Mouse (Mus musculus) midbrain, embryonic 13.5 days (tissue): ENCODE data around the gene Chid1. TPM values are rescaled to one million over a fixed set of nuclear protein-coding genes. Genes with fewer than 3 reads are reported as not detected.

Source experiments
- ATAC-seq: fragments of 200-750 bp; cut with Nextera tagmentation; 2 replicates; pipeline ENCODE4 v1.8.0; 2017; ENCODE audit warnings: mild to moderate bottlenecking, moderate TSS enrichment, moderate library complexity
- H3K27ac ChIP-seq: fragments of 300-500 bp; sonication (generic); 2 replicates; pipeline ENCODE4 v1.5.1; 2015; ENCODE audit warnings: inconsistent platforms, mild to moderate bottlenecking, moderate library complexity
- H3K27me3 ChIP-seq: fragments of 300-500 bp; sonication (generic); 2 replicates; pipeline ENCODE4 v1.6.1; 2015; ENCODE audit warnings: mild to moderate bottlenecking, inconsistent platforms
- H3K36me3 ChIP-seq: fragments of 300-500 bp; sonication (generic); 2 replicates; pipeline ENCODE4 v1.6.1; 2015; ENCODE audit warnings: mild to moderate bottlenecking, inconsistent platforms
- H3K4me1 ChIP-seq: fragments of 300-500 bp; sonication (generic); replicated peaks from 2 replicates; pipeline ENCODE4 v1.6.1; 2015; ENCODE audit warnings: inconsistent platforms
- H3K4me2 ChIP-seq: fragments of 300-500 bp; sonication (generic); replicated peaks from 2 replicates; pipeline ENCODE4 v1.6.1; 2015; ENCODE audit warnings: moderate library complexity, mild to moderate bottlenecking, inconsistent platforms
- H3K4me3 ChIP-seq: fragments of 300-500 bp; sonication (generic); replicated peaks from 2 replicates; pipeline ENCODE4 v1.5.1; 2015; ENCODE audit warnings: mild to moderate bottlenecking, inconsistent platforms
- H3K9ac ChIP-seq: fragments of 300-500 bp; sonication (generic); replicated peaks from 2 replicates; pipeline ENCODE4 v1.6.1; 2015; ENCODE audit warnings: mild to moderate bottlenecking, inconsistent platforms
- H3K9me3 ChIP-seq: fragments of 300-500 bp; sonication (generic); 2 replicates; pipeline ENCODE4 v1.6.1; 2016; ENCODE audit warnings: mild to moderate bottlenecking, inconsistent platforms
- WGBS: fragments of 180-500 bp; shearing (Covaris S2); methylation state at CpG from one replicate; pipeline ENCODE4 v1.1.7; 2015; 5-methylcytosine and 5-hydroxymethylcytosine counted together
- polyA plus RNA-seq: library from polyadenylated mRNA; unstranded; fragments of >200 nt; fragmentation: Nextera tagmentation; extraction: Ambion mirVana; gene quantifications from 2 replicates; pipeline ENCODE4 v1.2.1, GENCODE M21; 2015

Gene Chid1
- polyA plus RNA-seq, 1 experiment from 2014 or later, result 31.7 TPM

DNA sequence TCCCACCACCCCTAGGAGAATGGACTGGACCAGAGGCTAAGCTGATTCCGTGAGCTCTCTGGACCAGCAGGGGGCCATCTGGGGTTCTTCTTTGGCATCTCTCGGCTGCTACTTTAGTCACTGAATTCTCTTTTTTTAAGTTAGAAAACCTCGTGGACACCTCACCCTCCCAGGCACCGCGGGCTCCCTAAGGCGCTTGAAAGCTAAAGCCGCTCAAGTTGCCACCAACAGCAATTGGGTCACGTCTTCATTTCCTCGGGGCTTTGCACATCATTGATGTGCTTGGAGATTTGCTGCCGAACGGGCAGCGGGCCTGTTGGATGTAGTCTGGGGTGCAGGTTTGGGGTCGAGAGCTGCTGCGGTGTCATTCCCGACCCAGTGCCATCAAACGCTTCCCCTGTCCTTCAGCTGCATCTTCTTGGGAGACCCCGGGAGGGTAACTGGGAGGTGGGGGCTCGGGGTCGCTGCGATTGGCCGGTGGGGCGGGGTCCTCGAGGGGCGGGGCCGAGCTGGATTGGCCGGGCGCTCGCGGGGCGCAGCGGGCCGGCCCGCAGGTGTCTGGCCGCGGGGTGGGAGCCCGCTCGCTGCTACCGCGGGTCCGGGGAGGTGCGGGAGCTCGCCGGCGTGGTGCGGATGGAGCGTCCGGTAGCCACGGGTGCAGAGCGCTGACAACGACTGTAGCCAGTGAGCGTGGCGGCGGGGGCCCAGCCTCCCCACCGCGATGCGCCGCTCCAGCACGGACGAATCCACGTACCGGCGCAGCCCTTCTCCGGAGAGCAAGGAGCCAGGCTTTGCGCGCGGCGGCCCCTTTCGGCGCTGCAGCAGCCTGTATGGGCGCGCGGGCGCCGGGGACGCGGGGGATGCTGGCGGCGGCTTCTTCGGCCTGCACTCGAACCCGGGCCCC lies 57.9 kb downstream of the Chid1 start:
- peak; percentile 73 for ATAC-seq
- WGBS, result under 1% methylated on average over 80 of the region's 81 CpGs
- peak overlapping the region; percentile 92 for H3K4me2 ChIP-seq
- H3K27ac ChIP-seq, result peak overlapping the region; percentile 60
- H3K4me3 ChIP-seq, result peak overlapping the region; percentile 62
- H3K36me3 ChIP-seq, result no peaks in the 10 kb centered on the region
- H3K9me3 ChIP-seq, result no peaks in the 10 kb centered on the region
- H3K4me1 ChIP-seq, result peaks cover 29% of the 10 kb centered on the region
- peaks cover 31% of the 10 kb centered on the region for H3K27me3 ChIP-seq
- H3K9ac ChIP-seq, result peak overlapping the region; percentile 75

DNA sequence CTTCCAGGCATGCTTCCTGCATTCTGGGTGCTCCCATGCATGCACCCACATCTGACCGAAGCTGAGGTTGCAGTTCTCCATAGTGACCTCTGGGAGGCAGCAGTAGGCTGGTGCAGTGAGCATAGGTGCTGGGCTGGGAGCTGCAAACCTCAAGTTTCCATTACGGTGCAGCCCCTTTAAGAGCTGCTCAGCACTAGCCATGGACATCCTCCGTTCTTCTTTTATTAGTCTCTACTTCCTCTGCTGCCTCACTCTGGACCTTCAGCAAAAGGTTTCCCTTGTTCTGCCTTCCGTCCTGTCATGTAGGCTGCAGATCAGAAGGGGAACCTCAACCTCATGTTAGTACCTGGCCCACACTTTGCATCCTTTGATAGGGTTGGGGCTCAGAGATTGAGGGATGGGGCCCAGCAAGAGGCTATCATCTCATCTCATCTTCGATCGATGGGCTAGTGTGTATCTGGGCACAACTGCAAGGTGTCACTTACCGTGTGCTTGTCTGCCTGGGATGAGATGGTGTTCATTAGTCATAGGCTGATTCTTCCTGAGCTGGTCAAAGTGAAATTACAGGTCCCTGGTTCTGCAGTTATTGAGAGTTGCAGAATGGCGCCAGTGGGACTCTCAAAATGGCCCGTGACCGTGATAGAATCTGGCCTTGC lies 58.7 kb downstream of the Chid1 start:
- peak; percentile 55 for ATAC-seq
- WGBS, result 6% methylated on average over 10 of the region's 10 CpGs
- Histone ChIP-seq H3K4me1 (peaks cover 35% of the 10 kb centered on the region), H3K27me3 (peaks cover 39% of the 10 kb centered on the region), H3K4me3 (peak overlapping the region; percentile 62), H3K9ac (peak overlapping the region; percentile 75; the same call in 1 of the 2 replicates), H3K9me3 (no peaks in the 10 kb centered on the region), H3K4me2 (peak overlapping the region; percentile 92), H3K36me3 (no peaks in the 10 kb centered on the region), H3K27ac (no peak overlapping the region; the same call in 1 of the 2 replicates)

DNA sequence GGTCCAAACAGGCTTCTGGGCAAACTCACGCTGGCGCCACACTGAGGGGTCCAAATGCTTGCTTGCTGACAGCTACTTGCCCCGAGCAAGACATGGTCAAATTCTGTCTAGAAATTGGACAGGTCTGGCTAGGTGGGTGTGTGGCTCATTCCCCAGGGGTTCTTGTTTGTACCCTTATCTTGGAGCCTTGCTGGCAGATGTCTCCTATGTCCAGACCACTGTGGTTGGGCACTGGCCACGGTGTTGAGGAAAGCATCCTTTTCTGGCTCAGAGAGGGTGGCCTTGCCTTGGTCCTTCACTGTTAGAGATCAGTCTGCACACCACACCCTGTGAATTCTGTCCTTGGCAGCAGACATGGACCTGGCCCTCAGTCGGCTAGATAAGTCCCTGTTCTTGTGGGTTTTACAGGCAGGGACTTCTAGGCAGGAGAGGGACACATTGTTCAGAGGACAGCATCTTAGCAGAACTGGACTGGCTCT lies 61.3 kb downstream of the Chid1 start:
- Histone ChIP-seq H3K36me3 (no peaks in the 10 kb centered on the region), H3K9me3 (no peaks in the 10 kb centered on the region), H3K9ac (no peak overlapping the region), H3K4me1 (peaks cover 49% of the 10 kb centered on the region), H3K27ac (no peak overlapping the region), H3K4me3 (no peak overlapping the region), H3K4me2 (no peak overlapping the region), H3K27me3 (peaks cover 40% of the 10 kb centered on the region)
- 76% methylated on average over 5 of the region's 5 CpGs for WGBS
- ATAC-seq, result no peak

- H3K9me3 ChIP-seq, result no peaks in the 10 kb centered on the region
- peaks cover 34% of the 10 kb centered on the region for H3K27me3 ChIP-seq
- no peak overlapping the region for H3K9ac ChIP-seq
- WGBS, result 71% methylated on average over 4 of the region's 4 CpGs
- peaks cover 2% of the 10 kb centered on the region for H3K36me3 ChIP-seq
- ATAC-seq, result no peak
- no peak overlapping the region for H3K4me2 ChIP-seq
- no peak overlapping the region for H3K4me3 ChIP-seq
- no peak overlapping the region for H3K27ac ChIP-seq
- H3K4me1 ChIP-seq, result peaks cover 45% of the 10 kb centered on the region
Observed at GRCm38 (mm10) chr7:141477578-141478269, 61.9 kb downstream of the Chid1 start.

DNA sequence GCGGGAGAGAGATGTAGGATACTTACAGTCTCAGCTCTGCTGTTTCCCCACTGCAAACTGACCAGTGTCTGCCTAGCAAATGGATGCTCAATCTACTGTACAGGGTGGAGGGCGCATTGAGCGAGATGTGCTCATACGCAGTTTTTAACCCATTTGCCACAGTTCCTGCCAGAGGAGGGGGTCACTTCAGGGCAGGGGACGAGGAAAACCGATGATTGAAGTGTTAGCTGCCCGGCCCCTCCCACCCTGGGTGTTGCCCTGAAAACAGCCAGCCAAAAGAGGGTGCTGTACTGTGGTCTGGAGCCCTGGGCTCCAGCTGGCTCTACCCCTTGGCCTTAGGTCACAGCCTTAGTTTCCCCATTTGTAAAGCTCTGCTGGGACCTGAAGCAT lies 62.7 kb downstream of the Chid1 start:
- Histone ChIP-seq H3K9me3 (no peaks in the 10 kb centered on the region), H3K36me3 (peaks cover 10% of the 10 kb centered on the region), H3K27me3 (peaks cover 30% of the 10 kb centered on the region), H3K4me3 (no peak overlapping the region), H3K9ac (no peak overlapping the region), H3K4me1 (peaks cover 38% of the 10 kb centered on the region), H3K4me2 (peak overlapping the region; percentile 96), H3K27ac (no peak overlapping the region)
- 24% methylated on average over 7 of the region's 7 CpGs for WGBS
- no peak for ATAC-seq

DNA sequence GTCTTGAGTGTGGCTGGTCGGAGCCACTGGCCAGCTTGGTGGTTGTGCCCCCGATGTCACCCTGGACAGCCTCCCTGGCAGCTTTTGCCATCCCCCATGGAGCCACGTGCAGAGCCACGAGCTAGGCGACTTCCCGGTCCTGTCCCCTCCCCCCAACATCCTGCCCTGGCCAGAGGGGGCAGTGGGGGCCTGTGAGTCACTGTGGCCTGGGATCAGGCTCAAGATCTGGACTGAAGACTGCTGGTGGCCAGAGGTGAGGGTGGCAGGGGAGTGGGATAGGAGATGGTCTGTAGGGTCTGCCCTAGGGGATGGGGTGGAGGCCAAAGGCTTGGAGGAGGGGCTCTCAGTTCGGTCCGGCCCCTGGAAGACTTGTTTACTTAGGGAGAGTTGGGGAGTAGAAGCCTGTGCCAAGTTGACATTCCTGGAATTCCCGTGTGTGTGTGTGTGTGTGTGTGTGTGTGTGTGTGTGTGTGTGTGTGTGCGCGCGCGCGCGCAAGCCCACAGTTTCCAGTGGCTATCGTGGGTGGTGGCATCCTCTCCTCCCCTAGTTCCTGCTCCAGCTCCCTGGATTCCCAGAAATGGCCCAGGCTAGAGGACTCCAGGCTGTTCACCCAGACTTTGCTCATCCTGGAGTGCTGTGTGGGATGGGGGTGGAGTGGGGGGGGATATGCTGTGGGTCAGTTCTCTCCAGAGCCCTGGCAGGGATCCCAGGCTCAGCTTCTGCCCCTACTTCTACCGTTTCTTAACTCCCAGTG lies 63.3 kb downstream of the Chid1 start:
- no peak overlapping the region for H3K9ac ChIP-seq

DNA sequence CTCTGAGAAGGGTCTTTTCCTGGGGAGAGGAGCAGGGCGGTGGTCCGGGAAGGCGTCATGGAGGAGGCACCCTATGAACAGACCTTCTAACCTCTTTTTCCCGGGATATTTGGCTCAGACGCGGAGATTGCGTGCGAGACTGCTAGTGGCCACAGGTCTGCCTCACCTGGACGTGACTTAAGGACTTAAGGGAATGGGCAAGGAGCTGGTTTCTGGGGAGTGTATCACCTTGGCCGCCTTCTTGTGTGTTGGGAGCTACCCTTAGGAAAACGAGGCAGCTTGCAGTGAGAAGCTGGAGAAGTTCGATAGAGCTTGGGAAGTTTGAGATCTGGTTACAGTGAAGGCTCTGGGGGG lies 63.9 kb downstream of the Chid1 start:
- no peak; the same call in 1 of the 2 replicates for ATAC-seq
- no peak overlapping the region for H3K27ac ChIP-seq
- peaks cover 20% of the 10 kb centered on the region for H3K36me3 ChIP-seq
- H3K4me3 ChIP-seq, result peak overlapping the region; percentile 86
- no peaks in the 10 kb centered on the region for H3K9me3 ChIP-seq
- peak overlapping the region; percentile 84 for H3K9ac ChIP-seq
- H3K27me3 ChIP-seq, result peaks cover 30% of the 10 kb centered on the region
- peak overlapping the region; percentile 96 for H3K4me2 ChIP-seq
- WGBS, result 3% methylated on average over 12 of the region's 12 CpGs
- peaks cover 26% of the 10 kb centered on the region for H3K4me1 ChIP-seq

More for the DNA sequence above, 63.3 kb downstream of the Chid1 start:
- Histone ChIP-seq H3K9me3 (no peaks in the 10 kb centered on the region), H3K27ac (no peak overlapping the region), H3K4me2 (peak overlapping the region; percentile 96), H3K36me3 (peaks cover 14% of the 10 kb centered on the region), H3K4me3 (peak overlapping the region; percentile 86), H3K4me1 (peaks cover 32% of the 10 kb centered on the region), H3K27me3 (peaks cover 30% of the 10 kb centered on the region)
- 3% methylated on average over 11 of the region's 17 CpGs for WGBS
- 0 out of 2 replicates have a peak, but pooled peaks have one; percentile 15 for ATAC-seq

DNA sequence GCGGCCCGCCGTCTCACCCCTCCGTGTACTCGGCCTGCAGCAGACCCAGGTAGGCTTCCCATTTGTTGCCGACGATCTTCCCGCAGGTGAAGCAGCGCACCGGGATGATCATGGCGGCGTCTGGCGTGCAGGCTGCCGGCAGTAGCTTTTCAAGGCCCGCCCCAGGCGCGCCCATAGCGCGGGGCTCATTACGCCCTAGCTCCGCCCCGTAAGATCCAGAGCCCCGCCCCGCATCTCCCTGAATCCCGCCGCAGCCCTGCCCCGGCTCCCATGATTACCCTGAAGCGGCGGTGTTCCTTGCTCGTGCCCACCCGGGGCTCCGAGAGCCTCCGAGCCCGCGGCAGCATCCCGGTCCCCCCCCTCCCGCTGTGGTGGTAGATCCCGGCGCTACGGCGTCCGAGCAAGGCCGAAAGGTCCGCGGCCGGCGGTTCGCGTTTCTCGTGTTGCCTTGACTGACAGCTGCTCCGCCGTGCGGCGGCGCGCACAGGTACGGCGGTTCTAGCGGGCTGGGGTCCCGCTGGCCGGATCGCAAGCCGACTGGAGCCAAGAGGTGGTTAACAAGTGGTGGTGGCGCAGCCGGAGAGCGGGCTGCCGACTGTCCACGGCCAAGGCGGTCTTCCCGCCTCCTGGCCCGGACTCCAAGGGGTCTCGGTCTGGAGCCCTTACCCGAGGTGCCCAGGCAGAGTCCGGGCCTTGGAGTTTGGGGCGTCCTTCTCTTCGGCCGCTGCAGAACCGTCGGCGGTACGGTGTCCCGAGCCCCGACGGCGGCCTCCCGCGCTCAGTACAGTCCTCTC lies 64.4 kb downstream of the Chid1 start, which contains the start of the genes Polr2l and Tspan4:
Gene Polr2l (minus strand): TSS at position 122 of the 794 bp plus-strand sequence.
Gene Tspan4 (plus strand): TSS at position 230 of the 794 bp plus-strand sequence.
- Histone ChIP-seq H3K27ac (peak within 1 kb of the TSS; percentile 89), H3K9ac (peak within 1 kb of the TSS; percentile 84), H3K36me3 (peaks cover 26% of the 10 kb centered on the region), H3K27me3 (peaks cover 30% of the 10 kb centered on the region), H3K4me2 (peak within 1 kb of the TSS; percentile 96), H3K4me3 (peak within 1 kb of the TSS; percentile 86), H3K9me3 (no peaks in the 10 kb centered on the region), H3K4me1 (peaks cover 28% of the 10 kb centered on the region)
- WGBS, result under 1% methylated on average over 87 of the region's 87 CpGs
- peak; percentile 82 for ATAC-seq

DNA sequence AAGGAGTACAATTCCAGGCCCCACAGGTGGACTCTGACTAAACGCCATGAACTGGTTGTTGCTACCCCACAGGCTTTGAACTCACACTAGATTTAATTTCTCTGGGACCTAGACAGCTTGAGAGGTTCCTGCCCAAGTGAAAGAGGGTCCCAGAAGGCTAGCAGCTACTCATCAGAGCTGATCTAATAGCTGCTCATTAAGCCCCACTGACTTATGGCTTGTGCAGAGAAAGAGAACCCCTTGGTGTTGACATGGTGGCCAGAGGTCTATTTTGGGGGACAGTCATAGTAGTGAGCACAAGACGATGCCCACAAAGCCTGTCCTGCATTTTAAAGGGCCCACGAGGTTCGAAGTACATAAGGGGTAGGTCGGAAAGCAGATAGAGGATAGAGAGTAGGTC lies 65.5 kb downstream of the Chid1 start:
- H3K27ac ChIP-seq, result no peak overlapping the region
- 15% methylated on average over 5 of the region's 5 CpGs for WGBS
- H3K27me3 ChIP-seq, result peaks cover 26% of the 10 kb centered on the region
- no peaks in the 10 kb centered on the region for H3K9me3 ChIP-seq
- peak overlapping the region; percentile 84 for H3K9ac ChIP-seq
- ATAC-seq, result no peak
- H3K4me3 ChIP-seq, result peak overlapping the region; percentile 86
- peak overlapping the region; percentile 96 for H3K4me2 ChIP-seq
- H3K4me1 ChIP-seq, result peaks cover 38% of the 10 kb centered on the region
- H3K36me3 ChIP-seq, result peaks cover 31% of the 10 kb centered on the region

- Histone ChIP-seq H3K9ac (no peak overlapping the region), H3K9me3 (no peaks in the 10 kb centered on the region), H3K27ac (no peak overlapping the region), H3K4me2 (no peak overlapping the region), H3K4me1 (peaks cover 51% of the 10 kb centered on the region), H3K27me3 (peaks cover 22% of the 10 kb centered on the region), H3K36me3 (peaks cover 31% of the 10 kb centered on the region), H3K4me3 (no peak overlapping the region)
- no peak for ATAC-seq
- WGBS, result 93% methylated on average over 6 of the region's 6 CpGs
Observed at GRCm38 (mm10) chr7:141472763-141473162, 66.9 kb downstream of the Chid1 start.
